Mouse (Mus musculus): ENCODE data around the gene Plxna2.

DNA sequence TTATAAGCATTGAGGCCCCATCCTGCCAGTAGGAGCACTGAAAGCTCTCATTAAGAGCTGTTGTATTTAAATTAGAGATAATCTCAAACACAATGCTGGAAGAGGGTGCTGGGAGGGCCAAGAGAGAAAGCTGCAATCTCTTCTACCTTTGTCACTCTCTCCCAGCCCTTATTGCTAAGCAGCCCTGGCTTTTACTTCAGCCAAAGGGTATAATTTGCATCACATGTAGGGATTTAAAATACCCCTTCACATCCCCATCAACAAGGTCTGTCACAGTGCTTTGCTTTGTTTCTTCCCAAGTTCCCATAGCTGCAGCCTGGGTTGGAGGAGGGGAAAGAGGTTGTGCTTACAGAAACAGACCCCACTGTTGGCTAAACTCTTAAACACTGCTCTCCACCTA, 180.5 kb downstream of the Plxna2 start:
- no peak for TF ChIP-seq CTCF (IDR thresholded peaks at IDR 0.05 in 2 of 3, conservative IDR thresholded peaks at IDR 0.05 in 1 of 3; ENCODE audit: control insufficient read depth in 1 of 3, insufficient read depth in 1 of 3, low read depth in 2 of 3, low read length in 3 of 3, poor library complexity in 1 of 3, severe bottlenecking in 1 of 3)
- TF ChIP-seq GATA1 (IDR thresholded peaks at IDR 0.05; ENCODE audit: low read depth, low read length) = no peak
- TF ChIP-seq EP300 (IDR thresholded peaks at IDR 0.05; ENCODE audit: low read depth in 1 of 2, low read length in 2 of 2) = no peak
- TF ChIP-seq CHD1 (IDR thresholded peaks at IDR 0.05; ENCODE audit: low read depth, low read length) = no peak
- TF ChIP-seq E2F4 (IDR thresholded peaks at IDR 0.05; ENCODE audit: borderline replicate concordance, low read depth, low read length) = no peak
- no peak for TF ChIP-seq ZNF384 (IDR thresholded peaks at IDR 0.05; ENCODE audit: low read depth, low read length)
- no peak for TF ChIP-seq MAFK (IDR thresholded peaks at IDR 0.05; ENCODE audit: borderline replicate concordance, low read depth, low read length)

Data from MEL (cell line).